Mouse (Mus musculus) liver, adult (tissue): ENCODE results near the gene Gbp10.
A peak's percentile ranks its signal among the peaks of the same experiment; 100 is the strongest.

ENCODE experiments used
- GATA4 ChIP-seq: IDR thresholded peaks from 2 replicates; pipeline ENCODE4 v1.6.1; 2014; ENCODE audit warnings: mild to moderate bottlenecking, low read length; ENCODE audit not compliant: insufficient replicate concordance

The Gbp10 gene

GRCm38 (mm10) chr5:105239483-105240047, at the start of gene Gbp10:
TSS of gene Gbp10 (minus strand) at chr5:105239533.
- peak; percentile 59; the same call in 1 of the 2 replicates for TF ChIP-seq GATA4

- TF ChIP-seq GATA4, result no peak
These were observed 13.2 kb upstream of the Gbp10 start for GRCm38 (mm10) chr5:105252491-105252890.

- TF ChIP-seq GATA4, result no peak
These were observed 57.9 kb downstream of the Gbp10 start for GRCm38 (mm10) chr5:105181446-105181845.
